Mouse (Mus musculus): ENCODE results near the gene Aph1c. TPM values are rescaled to one million over a fixed set of nuclear protein-coding genes. Genes with fewer than 3 reads are reported as not detected.

Gene Aph1c
- 8.9 and 13.9 TPM in 2 replicates for polyA plus RNA-seq (2021; fragmentation: Nextera tagmentation)
- long read RNA-seq, experiment 1, full-length matches to known transcripts, result 13 of 21 reads
- long read RNA-seq, experiment 1, partial matches to known transcripts, result 1 of 21 reads
- long read RNA-seq, experiment 1, other reads (novel, unspliced or antisense), result 7 of 21 reads
- long read RNA-seq, experiment 2, full-length matches to known transcripts, result 20 of 35 reads
- long read RNA-seq, experiment 2, partial matches to known transcripts, result 1 of 35 reads
- long read RNA-seq, experiment 2, other reads (novel, unspliced or antisense), result 14 of 35 reads

GRCm38 (mm10) chr9:66834318-66835096 is at the start of gene Aph1c:
Gene Aph1c (minus strand): TSS chr9:66834726.

GRCm38 (mm10) chr9:66796739-66797138 is 37.8 kb downstream of the Aph1c start, which contains the start of gene Gm10647:
Gene Gm10647 (plus strand): TSS chr9:66797039.

GRCm38 (mm10) chr9:66795464-66796324 is 38.8 kb downstream of the Aph1c start, which contains the start of gene Aph1b:
Gene Aph1b (minus strand): TSS chr9:66795490.

Other genes with a start within 250 kb of the Aph1c start
- gene Usp3, start 241.6 kb downstream of the Aph1c start, polyA plus RNA-seq (2021; fragmentation: Nextera tagmentation), result 22.8 and 24.7 TPM in 2 replicates
- gene Car12, start 121.0 kb downstream of the Aph1c start, polyA plus RNA-seq (2021; fragmentation: Nextera tagmentation), result 27.8 and 69.7 TPM in 2 replicates
- gene Aph1b, start 39.2 kb downstream of the Aph1c start, polyA plus RNA-seq (2021; fragmentation: Nextera tagmentation), result 9.0 and 12.8 TPM in 2 replicates
- gene Gm10647, start 37.7 kb downstream of the Aph1c start, polyA plus RNA-seq (2021; fragmentation: Nextera tagmentation), result 0.10 TPM in 1 of 2 replicates, not detected in the other
- gene Rab8b, start 85.0 kb upstream of the Aph1c start, polyA plus RNA-seq (2021; fragmentation: Nextera tagmentation), result 8.2 and 11.1 TPM in 2 replicates
- gene Rps27l, start 111.4 kb upstream of the Aph1c start, polyA plus RNA-seq (2021; fragmentation: Nextera tagmentation), result 128 and 171 TPM in 2 replicates
- gene Lactb, start 140.8 kb upstream of the Aph1c start, polyA plus RNA-seq (2021; fragmentation: Nextera tagmentation), result 2.9 and 3.4 TPM in 2 replicates
- gene Tpm1, start 214.7 kb upstream of the Aph1c start, polyA plus RNA-seq (2021; fragmentation: Nextera tagmentation), result 199 and 212 TPM in 2 replicates